Mouse (Mus musculus): ENCODE data around the gene Slc38a10. TPM values are rescaled to one million over a fixed set of nuclear protein-coding genes. Genes with fewer than 3 reads are reported as not detected.

Gene Slc38a10
- total and polyA plus RNA-seq, 3 experiments, result 78.2 to 80.7 TPM; not detected in 1

DNA sequence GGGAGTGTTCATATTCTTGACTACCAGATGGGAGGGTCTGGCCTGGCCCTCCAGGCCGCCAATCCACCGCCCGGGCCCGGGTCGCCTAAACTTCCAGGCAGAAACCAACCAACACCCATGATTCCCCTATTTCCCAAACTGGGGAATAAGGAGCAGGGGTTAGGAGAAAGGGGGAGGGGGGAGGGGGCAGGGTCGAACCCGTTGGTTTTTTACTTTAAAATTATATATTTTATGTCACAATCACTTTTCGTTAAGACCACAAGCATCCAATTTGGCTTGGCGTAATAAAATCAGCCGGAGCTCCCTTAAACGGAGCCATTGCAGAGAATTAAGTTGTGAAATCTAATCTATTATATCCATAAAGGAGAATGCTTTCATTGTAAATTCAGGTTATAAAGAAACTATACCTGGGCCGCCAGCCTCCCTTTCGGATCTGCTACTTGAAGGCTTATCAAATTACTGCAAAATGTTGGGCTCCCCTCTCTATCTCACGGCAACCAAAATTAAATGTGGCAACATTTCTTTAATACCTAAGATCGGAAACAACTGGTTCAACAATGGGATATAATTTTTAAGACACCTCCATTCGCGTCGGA is 35.1 kb upstream of the Slc38a10 start:
- no peaks in the 10 kb centered on the region for H3K9me3 ChIP-seq (replicated peaks; ENCODE audit: insufficient read depth, low read length)
- H3K27me3 ChIP-seq (ENCODE audit: control insufficient read depth in 1 of 2, insufficient read depth in 2 of 2, low read length in 2 of 2), result peaks cover under 1 to 2% of the 10 kb centered on the region in 2 experiments; a peak in 2 of 4 replicates
- no peaks in the 10 kb centered on the region for H3K4me1 ChIP-seq (ENCODE audit: control insufficient read depth in 1 of 2, insufficient read depth in 2 of 2, low read length in 2 of 2)
- no peaks in the 10 kb centered on the region for H3K36me3 ChIP-seq (ENCODE audit: control insufficient read depth in 1 of 2, insufficient read depth in 2 of 2, low read length in 2 of 2)
- no peak overlapping the region for H3K9ac ChIP-seq (ENCODE audit: control insufficient read depth, low read depth, low read length, poor library complexity, severe bottlenecking)
- H3K79me2 ChIP-seq (ENCODE audit: control insufficient read depth, insufficient read depth, low read length, poor library complexity), result no peaks in the 10 kb centered on the region
- H3K27ac ChIP-seq (ENCODE audit: control insufficient read depth, low read depth, low read length), result no peak overlapping the region
- TF ChIP-seq JUND (IDR thresholded peaks at IDR 0.05; ENCODE audit: low read depth, low read length) (no peak), CHD2 (IDR thresholded peaks at IDR 0.05; ENCODE audit: low read length) (no peak), USF2 (IDR thresholded peaks at IDR 0.05; ENCODE audit: borderline replicate concordance in 1 of 2, insufficient read depth in 1 of 2, low read depth in 1 of 2, low read length in 2 of 2) (no peak), ETS1 (IDR thresholded peaks at IDR 0.05; ENCODE audit: low read depth, low read length) (no peak), MAZ (IDR thresholded peaks at IDR 0.05; ENCODE audit: low read depth, low read length) (no peak), ELF1 (IDR thresholded peaks at IDR 0.05; ENCODE audit: low read depth, low read length) (no peak), ZNF384 (IDR thresholded peaks at IDR 0.05; ENCODE audit: low read depth, low read length) (no peak), MEF2A (IDR thresholded peaks at IDR 0.05; ENCODE audit: extremely low read depth, insufficient replicate concordance, low read depth, low read length, poor library complexity, severe bottlenecking) (no peak)
- H3K4me3 ChIP-seq (ENCODE audit: control insufficient read depth in 1 of 2, insufficient read depth in 1 of 2, low read depth in 2 of 2, low read length in 2 of 2), result no peak overlapping the region
- DNase-seq (ENCODE audit: low read depth, low spot score), result no peak

DNA sequence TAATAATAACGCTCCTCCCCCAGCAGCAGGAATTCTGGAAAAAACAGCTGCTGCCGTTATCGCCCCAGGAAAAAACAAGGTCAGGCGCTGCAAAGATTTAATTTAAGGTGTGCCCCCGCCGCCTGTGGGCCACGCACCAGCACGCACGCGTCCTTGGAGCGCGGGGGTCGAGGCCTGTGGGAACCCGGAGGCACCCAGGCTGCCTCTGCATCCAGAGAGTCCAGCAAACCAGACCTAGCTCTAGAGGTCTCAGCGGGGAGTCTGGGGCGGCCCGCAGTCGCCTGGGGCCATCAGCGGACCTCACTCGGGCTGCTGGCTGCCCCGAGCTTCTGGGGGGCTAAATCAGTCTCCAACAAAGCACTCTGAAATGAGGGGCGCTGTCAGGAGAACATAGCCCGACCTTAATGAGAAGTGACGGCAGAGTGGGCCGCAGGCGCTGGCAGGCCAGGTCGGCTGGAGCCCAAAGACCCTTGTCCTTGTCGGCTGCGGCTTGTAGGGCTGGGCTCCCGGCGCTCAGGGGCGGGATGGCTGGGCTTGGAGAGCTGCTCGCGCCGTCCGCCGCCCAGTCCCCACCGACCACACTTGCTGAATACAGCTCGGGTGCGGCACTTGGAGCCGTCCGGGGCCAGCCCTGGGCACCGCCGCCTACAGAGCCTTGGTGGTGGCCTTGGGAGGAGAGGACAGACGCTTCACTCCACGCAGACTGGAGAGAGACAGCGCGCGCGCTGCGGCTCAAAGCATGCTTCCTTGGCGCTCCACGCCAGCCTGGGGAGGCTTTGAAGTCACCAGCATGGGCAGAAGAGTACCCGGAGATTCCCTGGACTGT is 34.4 kb upstream of the Slc38a10 start:
- no peaks in the 10 kb centered on the region for H3K4me1 ChIP-seq (ENCODE audit: control insufficient read depth in 1 of 2, insufficient read depth in 2 of 2, low read length in 2 of 2)
- DNase-seq (ENCODE audit: low read depth, low spot score), result no peak
- no peaks in the 10 kb centered on the region for H3K36me3 ChIP-seq (ENCODE audit: control insufficient read depth in 1 of 2, insufficient read depth in 2 of 2, low read length in 2 of 2)
- TF ChIP-seq CHD2 (IDR thresholded peaks at IDR 0.05; ENCODE audit: low read length) (no peak), USF2 (IDR thresholded peaks at IDR 0.05; ENCODE audit: borderline replicate concordance in 1 of 2, insufficient read depth in 1 of 2, low read depth in 1 of 2, low read length in 2 of 2) (no peak), NRF1 (IDR thresholded peaks at IDR 0.05; ENCODE audit: insufficient read depth, low read depth, low read length, poor library complexity, severe bottlenecking) (no peak), USF1 (IDR thresholded peaks at IDR 0.05; ENCODE audit: low read depth, low read length) (no peak), HCFC1 (IDR thresholded peaks at IDR 0.05; ENCODE audit: low read depth, low read length) (no peak), MYC (IDR thresholded peaks at IDR 0.05; ENCODE audit: low read depth, low read length) (no peak), E2F4 (IDR thresholded peaks at IDR 0.05; ENCODE audit: borderline replicate concordance, low read depth, low read length) (no peak), ZMIZ1 (IDR thresholded peaks at IDR 0.05; ENCODE audit: low read depth, low read length) (no peak), KAT2A (conservative IDR thresholded peaks at IDR 0.05; ENCODE audit: low read depth, low read length) (no peak), SIN3A (IDR thresholded peaks at IDR 0.05; ENCODE audit: low read length) (no peak), POLR2AphosphoS2 (IDR thresholded peaks at IDR 0.05; ENCODE audit: low read length) (no peak), GABPA (IDR thresholded peaks at IDR 0.05; ENCODE audit: low read depth, low read length) (no peak), CHD1 (IDR thresholded peaks at IDR 0.05; ENCODE audit: low read depth, low read length) (no peak), TCF12 (IDR thresholded peaks at IDR 0.05; ENCODE audit: low read depth, low read length) (no peak)
- H3K79me2 ChIP-seq (ENCODE audit: control insufficient read depth, insufficient read depth, low read length, poor library complexity), result no peaks in the 10 kb centered on the region
- peaks cover 1 to 4% of the 10 kb centered on the region in 2 experiments; a peak in 2 of 4 replicates for H3K27me3 ChIP-seq (ENCODE audit: control insufficient read depth in 1 of 2, insufficient read depth in 2 of 2, low read length in 2 of 2)
- no peak overlapping the region for H3K4me3 ChIP-seq (ENCODE audit: control insufficient read depth in 1 of 2, insufficient read depth in 1 of 2, low read depth in 2 of 2, low read length in 2 of 2)
- no peak overlapping the region for H3K9ac ChIP-seq (ENCODE audit: control insufficient read depth, low read depth, low read length, poor library complexity, severe bottlenecking)
- no peaks in the 10 kb centered on the region for H3K9me3 ChIP-seq (replicated peaks; ENCODE audit: insufficient read depth, low read length)
- H3K27ac ChIP-seq (ENCODE audit: control insufficient read depth, low read depth, low read length), result no peak overlapping the region

Measured in MEL (cell line).